Mouse (Mus musculus) layer of hippocampus, adult 9-10 months (tissue): Measurements from ENCODE around the gene Crtc3.

Experiments used
- DNase-seq: peaks from one replicate; pipeline ENCODE4 v3.0.0; 2022; ENCODE audit warnings: low spot score

The Crtc3 gene

DNA sequence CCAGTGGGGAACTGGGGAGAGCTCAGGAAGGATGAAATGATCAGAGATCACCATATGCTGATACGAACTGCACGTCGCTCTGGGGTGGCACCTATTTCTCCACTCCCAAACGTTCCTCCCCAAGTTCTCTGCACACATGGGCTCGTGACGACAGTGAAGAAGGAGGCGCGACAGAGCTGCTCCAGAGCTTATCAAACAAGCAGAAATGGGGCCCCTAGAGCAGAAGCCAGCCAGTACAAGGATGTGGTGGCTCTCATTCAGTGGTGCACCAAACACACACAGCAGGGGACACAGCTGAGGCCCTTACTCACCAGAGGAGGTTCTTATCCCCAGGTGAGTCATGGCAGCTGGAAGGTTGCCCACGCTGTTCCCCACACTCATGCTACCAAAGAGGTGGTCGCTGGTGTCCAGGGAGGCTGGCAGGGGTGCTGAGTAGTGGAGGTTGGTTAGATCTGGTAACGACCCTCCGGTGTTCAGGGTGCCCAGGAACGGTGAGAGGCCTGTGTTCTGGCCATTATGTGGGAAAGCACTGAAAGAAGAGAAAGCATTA is 90.2 kb downstream of the Crtc3 start:
- DNase-seq = no peak

- DNase-seq = no peak
Observed at GRCm38 (mm10) chr7:80597900-80598299, 90.8 kb downstream of the Crtc3 start.

- DNase-seq = no peak
Observed at GRCm38 (mm10) chr7:80589054-80589746, 99.5 kb downstream of the Crtc3 start.

GRCm38 (mm10) chr7:80587684-80588083 is 101.0 kb downstream of the Crtc3 start:
- no peak for DNase-seq

DNA sequence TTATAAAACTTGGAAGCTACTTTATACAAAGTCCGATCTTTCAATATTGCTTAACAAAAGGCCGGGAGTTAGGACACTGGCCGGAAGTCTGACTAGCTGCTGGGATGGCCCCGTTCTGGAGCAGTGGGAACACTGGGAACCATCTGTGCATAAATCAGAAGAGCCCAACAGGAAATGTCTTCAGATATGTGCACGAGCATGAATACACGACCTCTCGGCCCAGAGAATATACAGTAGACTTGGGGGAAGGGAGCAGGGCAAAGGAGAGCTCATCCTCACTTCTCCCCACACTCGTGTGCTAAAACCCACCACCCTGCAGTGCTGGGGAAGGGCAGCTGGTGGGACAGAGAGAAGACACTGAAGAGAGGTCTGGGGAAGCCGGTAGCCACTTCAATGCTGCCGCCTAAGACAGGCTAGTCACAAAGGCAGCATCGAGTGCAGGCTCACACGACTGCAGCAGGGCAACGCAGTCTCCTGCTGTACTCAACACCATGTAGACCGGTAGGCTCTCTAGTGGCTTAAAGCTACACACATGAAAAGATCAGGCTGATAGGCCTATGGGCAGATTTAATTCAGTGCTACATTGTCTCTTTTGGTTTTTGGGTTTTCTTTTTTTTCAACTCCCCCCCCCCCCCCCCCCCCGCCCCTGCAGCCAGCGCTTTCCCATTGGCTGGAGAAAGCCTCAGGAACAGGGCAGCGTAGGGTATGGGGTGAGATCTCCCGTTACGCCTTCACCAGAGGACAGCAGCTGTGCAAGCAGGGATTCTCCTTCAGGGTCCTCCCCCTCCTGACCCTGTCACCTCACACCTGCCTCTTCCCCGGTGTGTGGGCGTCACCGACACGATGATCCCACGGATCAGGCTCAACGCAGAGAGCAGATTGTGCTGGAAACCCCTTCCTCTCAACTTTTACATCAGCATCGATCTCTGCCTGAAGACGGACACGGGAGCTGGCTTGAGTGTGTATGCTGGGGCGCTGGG is 101.7 kb downstream of the Crtc3 start:
- DNase-seq = no peak

DNA sequence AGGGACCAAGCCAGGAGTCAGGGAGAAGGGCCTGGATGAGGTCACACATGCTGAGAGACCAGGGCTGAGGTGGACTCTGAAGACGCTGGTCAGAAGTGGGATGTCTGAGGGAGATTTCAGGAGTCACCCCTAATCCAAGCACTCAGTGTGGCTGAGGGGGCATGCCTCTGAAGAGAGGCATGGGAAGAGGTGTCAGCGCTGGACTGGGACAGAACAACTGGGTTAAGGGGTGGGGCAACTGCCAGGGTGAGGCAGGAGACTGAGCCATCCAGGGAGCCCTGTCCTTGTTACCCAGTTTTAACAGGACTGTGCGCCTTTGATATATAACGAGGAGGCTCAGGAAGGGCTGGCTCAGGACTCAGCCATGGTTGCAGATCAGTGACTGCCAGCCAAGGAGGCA is 102.5 kb downstream of the Crtc3 start:
- no peak for DNase-seq

- DNase-seq = no peak
Observed at GRCm38 (mm10) chr7:80585380-80585779, 103.3 kb downstream of the Crtc3 start.

- DNase-seq = peak; percentile 63
Observed at GRCm38 (mm10) chr7:80583981-80584380, 104.7 kb downstream of the Crtc3 start.

GRCm38 (mm10) chr7:80582821-80583451 is 105.7 kb downstream of the Crtc3 start:
- no peak for DNase-seq

DNA sequence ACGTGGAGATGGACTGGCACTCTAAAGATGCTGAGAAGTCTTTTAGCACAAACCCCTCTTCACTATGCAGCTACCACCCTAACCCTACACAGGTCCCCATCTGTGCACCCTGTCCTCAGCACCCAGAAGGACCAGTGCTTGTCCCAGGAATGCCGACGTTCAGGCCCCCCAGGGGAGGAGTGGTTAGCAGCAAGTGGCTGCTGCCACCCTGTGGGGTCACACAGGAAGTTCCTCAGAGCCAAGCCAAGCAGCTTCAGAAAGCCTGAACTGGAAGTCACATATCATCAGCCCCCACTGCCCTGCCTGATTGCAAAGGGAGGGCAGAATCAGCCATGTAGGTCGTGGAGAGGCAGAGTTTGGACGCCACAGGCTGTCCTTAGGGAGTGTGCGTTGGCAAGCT is 108.3 kb downstream of the Crtc3 start:
- DNase-seq = no peak

DNA sequence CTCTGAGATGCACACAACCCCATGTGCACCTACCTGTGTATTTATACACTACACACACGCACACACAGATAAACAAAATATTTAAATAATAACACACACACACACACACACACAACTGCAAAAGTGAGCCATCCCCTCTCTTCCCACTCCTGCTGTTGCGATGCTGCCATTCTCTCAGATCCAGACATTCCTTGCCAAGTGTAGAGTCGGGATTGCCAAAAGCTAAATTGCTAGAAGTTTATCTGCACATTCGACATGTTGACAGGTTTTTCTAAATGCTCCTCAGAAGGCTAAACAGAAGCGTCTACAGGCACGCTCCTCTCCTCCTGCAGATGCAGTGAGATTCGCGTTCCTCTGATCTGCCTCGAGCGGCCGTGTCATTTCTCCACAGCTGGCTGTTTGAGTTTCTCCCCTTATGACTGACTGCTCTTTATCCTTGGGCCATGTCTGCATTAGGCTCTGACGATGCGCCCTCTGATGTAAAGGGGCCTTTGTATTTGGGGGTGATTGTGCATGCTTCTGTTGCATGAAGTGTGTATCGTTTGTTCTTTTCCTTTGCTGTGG is 111.2 kb downstream of the Crtc3 start:
- DNase-seq = no peak

DNA sequence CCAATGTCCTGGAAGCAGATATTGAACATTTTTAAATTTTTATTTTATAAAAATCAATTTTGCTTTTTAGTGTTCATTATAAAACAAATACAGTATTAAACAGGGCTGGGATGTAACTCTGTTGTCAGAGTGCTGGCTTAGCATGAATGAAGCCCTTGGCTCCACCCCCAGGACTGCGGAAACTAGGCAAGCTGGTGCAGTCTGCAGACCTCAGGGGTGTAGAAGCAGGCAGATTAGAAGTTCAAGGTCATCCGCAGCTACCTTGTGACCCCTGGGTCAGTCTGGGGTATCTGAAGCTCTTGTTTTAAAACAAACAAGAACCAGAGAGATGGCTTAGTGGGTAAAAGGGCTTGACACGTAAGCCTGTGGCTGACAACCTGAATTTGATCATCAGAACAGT is 112.1 kb downstream of the Crtc3 start:
- DNase-seq = no peak

DNA sequence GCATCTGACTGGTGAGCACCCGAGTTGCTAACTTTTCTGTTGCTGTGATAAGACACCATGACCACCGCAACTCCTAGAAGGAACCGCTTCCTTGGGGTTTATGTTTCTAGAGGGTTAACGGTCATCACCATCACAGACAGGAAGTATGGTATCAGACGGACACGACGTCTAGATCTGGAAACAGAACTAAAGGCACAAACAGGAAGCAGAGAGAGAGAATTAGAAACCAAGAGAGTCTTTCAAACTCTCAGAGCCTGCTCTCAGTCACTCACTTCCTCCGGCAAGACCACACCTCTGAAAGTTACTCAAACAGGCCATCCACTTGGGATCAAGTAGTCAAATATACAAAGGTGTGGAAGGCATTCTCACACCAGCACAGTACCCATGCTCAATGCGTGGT is 112.9 kb downstream of the Crtc3 start:
- no peak for DNase-seq

GRCm38 (mm10) chr7:80573076-80573475 is 115.6 kb downstream of the Crtc3 start:
- DNase-seq = no peak

DNA sequence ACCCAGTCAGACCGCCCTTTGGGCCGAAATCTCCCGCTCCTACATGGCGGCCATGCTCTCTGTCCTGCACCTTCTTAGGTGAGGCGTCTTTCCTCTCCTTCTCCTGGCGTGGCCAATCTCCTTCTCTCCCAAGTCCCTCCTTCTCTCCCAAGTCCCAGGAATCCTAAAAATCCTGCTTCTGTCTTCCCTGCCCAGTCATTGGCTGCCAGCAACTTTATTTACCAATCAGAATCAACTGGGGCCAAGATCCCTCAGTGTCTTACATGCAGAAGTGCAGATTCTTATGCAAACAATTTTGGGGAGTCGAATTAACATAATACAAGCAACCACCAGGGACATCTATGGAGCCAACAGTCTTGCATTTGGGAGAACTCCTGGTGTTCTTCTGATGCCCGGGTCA is 120.7 kb downstream of the Crtc3 start:
- DNase-seq = no peak

DNA sequence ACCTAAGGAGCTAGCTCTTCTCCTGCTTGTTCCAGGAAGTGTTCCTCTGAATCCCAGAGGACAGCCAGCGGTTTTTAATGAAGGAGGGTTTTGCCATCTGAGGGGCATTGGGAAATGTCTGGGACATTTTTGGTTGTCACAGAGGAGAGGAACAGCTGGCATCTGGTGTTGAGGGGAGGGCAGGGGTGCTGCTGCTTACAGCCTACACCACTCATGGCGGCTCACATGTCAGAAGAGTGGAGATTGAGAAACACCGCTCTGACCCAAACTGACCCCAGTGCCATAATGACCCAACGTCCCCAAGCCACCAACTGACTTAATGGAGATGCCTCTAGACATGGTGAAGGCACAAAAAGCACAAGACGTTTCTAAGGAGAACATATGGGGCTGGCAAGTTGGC is 126.7 kb downstream of the Crtc3 start:
- no peak for DNase-seq

DNA sequence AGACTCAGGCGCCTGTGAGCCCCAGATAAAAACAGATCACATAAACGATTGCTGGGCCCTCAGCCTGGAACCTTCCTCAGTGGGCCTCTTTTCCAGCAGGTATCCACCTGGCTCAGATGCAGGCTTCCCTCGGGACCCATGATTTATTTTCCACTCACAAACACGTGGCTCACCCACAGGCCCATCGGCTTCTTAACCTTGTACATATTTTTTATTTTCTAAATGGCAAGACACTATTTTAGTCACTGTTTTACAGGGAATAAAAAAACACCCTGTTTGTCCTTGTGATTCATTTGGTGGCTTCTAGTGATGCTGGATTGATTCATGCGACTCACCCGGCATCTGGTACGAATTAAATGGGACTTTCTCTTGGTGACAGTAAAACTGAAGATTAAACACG is 127.4 kb downstream of the Crtc3 start:
- no peak for DNase-seq

GRCm38 (mm10) chr7:80558572-80558971 is 130.1 kb downstream of the Crtc3 start:
- no peak for DNase-seq

GRCm38 (mm10) chr7:80558101-80558500 is 130.6 kb downstream of the Crtc3 start:
- no peak for DNase-seq

GRCm38 (mm10) chr7:80557161-80557560 is 131.5 kb downstream of the Crtc3 start:
- DNase-seq = no peak

DNA sequence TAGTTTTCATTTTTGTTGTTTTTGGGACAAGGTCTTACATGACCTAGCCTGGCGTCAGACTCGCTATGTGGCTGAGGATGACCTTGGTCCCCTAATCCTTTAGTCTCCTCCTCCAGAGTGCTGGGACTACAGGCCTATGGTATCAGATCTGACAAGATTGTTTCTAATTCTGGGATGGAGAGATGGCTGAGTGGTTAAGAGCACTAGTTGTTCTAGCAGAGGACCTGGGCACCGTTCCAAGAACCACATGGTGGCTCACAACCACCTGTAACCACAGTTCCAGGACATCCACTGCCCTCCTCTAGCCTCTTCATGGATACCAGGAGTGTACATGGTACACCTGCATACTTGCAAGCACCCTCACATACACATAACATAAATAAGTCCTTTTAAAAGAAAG is 132.5 kb downstream of the Crtc3 start:
- DNase-seq = no peak

GRCm38 (mm10) chr7:80555146-80555545 is 133.5 kb downstream of the Crtc3 start:
- no peak for DNase-seq
